10 mouse cellular contexts compared by ENCODE assay signal in the genomic region with DNA sequence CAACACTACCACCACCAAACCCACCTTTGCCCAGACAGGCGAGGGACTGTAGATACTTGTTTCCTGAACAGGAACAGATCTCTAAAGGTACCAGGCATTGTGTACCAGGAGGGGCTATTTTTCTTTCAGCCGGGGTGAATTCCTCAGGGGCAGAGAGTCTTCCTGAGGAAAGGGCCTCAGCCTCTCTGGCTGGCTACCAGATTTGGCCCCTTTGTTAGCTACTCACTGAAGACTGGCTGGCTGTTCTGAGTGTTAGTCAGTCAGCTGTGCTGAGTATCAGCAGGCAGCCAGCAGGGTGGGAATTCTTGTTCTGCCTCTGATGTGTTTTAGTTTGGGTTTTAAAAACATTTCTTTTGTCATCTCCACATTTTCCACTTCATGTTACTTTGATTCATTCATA.
DNase-seq lines count a peak whose midpoint lies in the region; ATAC-seq lines count a peak whose summit lies in the region.
"Had no signal": no experiment of that assay in that cellular context is flagged by ENCODE, and none has a peak within 500 bp of the region (broad histone marks: within the 10 kb centered on the region; RNA-seq: fewer than 3 reads in every experiment).

No protein-coding gene starts in this region.

- peaks cover 35% of the 10 kb centered on the region for H3K4me1 ChIP-seq in heart, embryonic 15.5 days (replicated peaks)
- peaks cover 18% of the 10 kb centered on the region; the same call in 1 of the 2 replicates for H3K4me1 ChIP-seq in embryonic facial prominence, embryonic 15.5 days
- peaks cover 51% of the 10 kb centered on the region for H3K4me1 ChIP-seq in hindbrain, embryonic 13.5 days (replicated peaks)

- ATAC-seq in heart, embryonic 15.5 days (replicated peaks; ENCODE audit: insufficient number of reproducible peaks, insufficient read depth, low FRiP score, low read depth): no peak; the same call in 1 of the 2 replicates
- ATAC-seq in embryonic facial prominence, embryonic 15.5 days (ENCODE audit: insufficient number of reproducible peaks, low FRiP score, low TSS enrichment, low read depth): no peak
- no peak for ATAC-seq in hindbrain, embryonic 13.5 days (ENCODE audit: low FRiP score)

- H3K9me3 ChIP-seq in heart, embryonic 15.5 days (replicated peaks): no peaks in the 10 kb centered on the region
- H3K9me3 ChIP-seq in embryonic facial prominence, embryonic 15.5 days (replicated peaks): no peaks in the 10 kb centered on the region
- no peaks in the 10 kb centered on the region for H3K9me3 ChIP-seq in hindbrain, embryonic 13.5 days
- H3K9me3 ChIP-seq: lung, embryonic 15.5 days had no signal

- no peaks in the 10 kb centered on the region for H3K36me3 ChIP-seq in heart, embryonic 15.5 days
- no peaks in the 10 kb centered on the region for H3K36me3 ChIP-seq in embryonic facial prominence, embryonic 15.5 days
- no peaks in the 10 kb centered on the region for H3K36me3 ChIP-seq in hindbrain, embryonic 13.5 days
- H3K36me3 ChIP-seq: lung, embryonic 15.5 days had no signal

- H3K4me3 ChIP-seq in heart, embryonic 15.5 days: no peak overlapping the region
- no peak overlapping the region for H3K4me3 ChIP-seq in embryonic facial prominence, embryonic 15.5 days (replicated peaks)
- H3K4me3 ChIP-seq in hindbrain, embryonic 13.5 days: no peak overlapping the region
- H3K4me3 ChIP-seq: lung, embryonic 15.5 days had no signal

- DNase-seq in heart, postnatal 10 days: no peak
- peak; percentile 65 for DNase-seq in Muller cell, postnatal 12 days (ENCODE audit: inconsistent ontology term)
- DNase-seq in testis, postnatal 14 days (ENCODE audit: low spot score): no peak
- no peak for DNase-seq in gastrocnemius, postnatal 25 days
- DNase-seq: kidney, postnatal 25 days; thymus, postnatal 25 days had no signal

- intact Hi-C loops in heart, postnatal 10 days (cut with DNase I): no loop called here

- H3K27ac ChIP-seq in heart, embryonic 15.5 days: 0 out of 2 replicates have a peak overlapping the region, but pooled peaks have one; percentile 23
- H3K27ac ChIP-seq in embryonic facial prominence, embryonic 15.5 days (replicated peaks): peak overlapping the region; percentile 55; the same call in 1 of the 2 replicates
- H3K27ac ChIP-seq in hindbrain, embryonic 13.5 days: peak overlapping the region; percentile 8; the same call in 1 of the 2 replicates
- H3K27ac ChIP-seq: lung, embryonic 15.5 days had no signal

- H3K27me3 ChIP-seq in heart, embryonic 15.5 days: no peaks in the 10 kb centered on the region
- no peaks in the 10 kb centered on the region for H3K27me3 ChIP-seq in embryonic facial prominence, embryonic 15.5 days
- no peaks in the 10 kb centered on the region for H3K27me3 ChIP-seq in hindbrain, embryonic 13.5 days
- H3K27me3 ChIP-seq: lung, embryonic 15.5 days had no signal

- WGBS in heart, embryonic 15.5 days: 35% methylated on average over 2 of the region's 2 CpGs
- WGBS in embryonic facial prominence, embryonic 15.5 days: 56% methylated on average over 2 of the region's 2 CpGs
- WGBS in hindbrain, embryonic 13.5 days: 34% methylated on average over 2 of the region's 2 CpGs

- no peak overlapping the region for H3K9ac ChIP-seq in heart, embryonic 15.5 days
- no peak overlapping the region for H3K9ac ChIP-seq in embryonic facial prominence, embryonic 15.5 days
- no peak overlapping the region for H3K9ac ChIP-seq in hindbrain, embryonic 13.5 days
- H3K9ac ChIP-seq: lung, embryonic 15.5 days had no signal

- H3K4me2 ChIP-seq in heart, embryonic 15.5 days: no peak overlapping the region
- no peak overlapping the region for H3K4me2 ChIP-seq in embryonic facial prominence, embryonic 15.5 days (replicated peaks)
- no peak overlapping the region for H3K4me2 ChIP-seq in hindbrain, embryonic 13.5 days
- H3K4me2 ChIP-seq: lung, embryonic 15.5 days had no signal
